Mouse (Mus musculus): ENCODE data around the gene Il6ra.

The Il6ra gene

GRCm38 (mm10) chr3:89821548-89822480, 91.2 kb downstream of the Il6ra start:
- in situ Hi-C loops (cut with MboI; ENCODE audit: low pct_unique_long_range_greater_than_20kb in 1 of 2, low sequenced_read_pairs in 2 of 2, unreplicated experiment in 1 of 2), result no loop called here

DNA sequence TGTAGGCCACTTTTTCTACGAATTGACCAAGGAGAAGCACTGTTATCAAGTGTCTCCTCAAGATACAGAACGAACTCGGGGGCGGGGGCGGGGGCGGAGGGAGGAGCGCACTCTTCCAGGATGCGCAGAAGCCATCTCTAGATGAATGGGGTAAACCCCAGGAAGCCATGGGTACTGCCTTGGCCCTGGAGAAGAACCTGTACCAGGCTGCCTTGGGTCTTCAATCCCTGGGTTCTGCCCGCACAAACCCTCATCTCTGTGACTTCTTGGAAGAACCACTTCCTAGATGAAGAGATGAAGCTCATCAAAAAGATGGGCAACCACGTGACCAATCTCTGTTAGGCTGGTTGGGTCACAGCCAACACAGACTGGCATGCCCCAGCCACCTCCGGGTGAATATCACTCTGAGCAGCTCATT, 91.9 kb downstream of the Il6ra start:
- in situ Hi-C loops (cut with MboI; ENCODE audit: low pct_unique_long_range_greater_than_20kb in 1 of 2, low sequenced_read_pairs in 2 of 2, unreplicated experiment in 1 of 2), result no loop called here

- in situ Hi-C loops (cut with MboI; ENCODE audit: low pct_unique_long_range_greater_than_20kb in 1 of 2, low sequenced_read_pairs in 2 of 2, unreplicated experiment in 1 of 2), result no loop called here
Observed at GRCm38 (mm10) chr3:89820311-89821095, 92.5 kb downstream of the Il6ra start.

GRCm38 (mm10) chr3:89819897-89820296, 93.1 kb downstream of the Il6ra start:
- in situ Hi-C loops (cut with MboI; ENCODE audit: low pct_unique_long_range_greater_than_20kb in 1 of 2, low sequenced_read_pairs in 2 of 2, unreplicated experiment in 1 of 2), result loop anchor here in 1 of 2 experiments (5.0 kb wide), 1 partner anchor 32 kb away; no protein-coding TSS in a partner anchor

GRCm38 (mm10) chr3:89818605-89819004, 94.4 kb downstream of the Il6ra start:
- in situ Hi-C loops (cut with MboI; ENCODE audit: low pct_unique_long_range_greater_than_20kb in 1 of 2, low sequenced_read_pairs in 2 of 2, unreplicated experiment in 1 of 2), result loop anchor here in 1 of 2 experiments (5.0 kb wide), 1 partner anchor 34 kb away; no protein-coding TSS in a partner anchor

DNA sequence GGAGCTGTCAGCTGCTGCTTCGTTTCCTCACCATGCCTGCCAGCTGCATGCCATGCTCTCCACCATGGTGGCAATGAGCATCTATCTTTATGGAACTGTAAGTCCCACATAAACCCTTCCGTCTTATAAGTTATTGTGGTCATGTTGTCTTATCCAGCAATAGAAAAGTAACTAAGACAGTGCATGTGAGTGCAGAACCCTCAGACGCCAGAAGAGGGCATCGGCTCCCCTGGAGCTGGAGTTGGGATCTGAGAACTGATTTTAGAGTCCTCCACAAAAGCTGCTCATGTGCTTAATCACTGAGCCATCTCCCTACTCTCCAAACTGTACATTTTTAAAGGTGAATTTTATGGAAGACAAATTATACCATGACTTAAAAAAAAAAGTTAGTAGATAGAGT, 95.9 kb downstream of the Il6ra start:
- in situ Hi-C loops (cut with MboI; ENCODE audit: low pct_unique_long_range_greater_than_20kb in 1 of 2, low sequenced_read_pairs in 2 of 2, unreplicated experiment in 1 of 2), result loop anchor here in 1 of 2 experiments (5.0 kb wide), 1 partner anchor 35 kb away; no protein-coding TSS in a partner anchor

Data from mouse embryonic stem cell (cell line).